Mouse (Mus musculus): ENCODE results near the gene Gm10715. TPM values are rescaled to one million over a fixed set of nuclear protein-coding genes. Genes with fewer than 3 reads are reported as not detected.
"Not testable (repeated sequence)": the region's sequence is repeated elsewhere in the genome, so short reads cannot be mapped to it uniquely, and the experiment has no call there.

Gm10715 gene
- total RNA-seq, 1 experiment, result not detected

GRCm38 (mm10) chr9:3022316-3023008 is 14.2 kb upstream of the Gm10715 start:
- H3K36me3 ChIP-seq (ENCODE audit: control insufficient read depth, insufficient read depth, low read length, poor library complexity, severe bottlenecking); in situ Hi-C loops (cut with MboI; ENCODE audit: low sequenced_read_pairs in 2 of 2, unreplicated experiment in 2 of 2); H3K4me1 ChIP-seq (ENCODE audit: control insufficient read depth in 2 of 2, insufficient read depth in 2 of 2, low read length in 2 of 2, poor library complexity in 1 of 2); DNase-seq (ENCODE audit: low read depth, low spot score); H3K9me3 ChIP-seq (ENCODE audit: control insufficient read depth, insufficient read depth, low read depth, low read length); H3K4me3 ChIP-seq (ENCODE audit: insufficient read depth in 1 of 2, low read depth in 1 of 2, low read length in 2 of 2, poor library complexity in 1 of 2, severe bottlenecking in 1 of 2); H3K27ac ChIP-seq (ENCODE audit: insufficient read depth, low read depth, low read length, poor library complexity, severe bottlenecking); H3K9ac ChIP-seq (ENCODE audit: insufficient read depth, low read depth, low read length, poor library complexity, severe bottlenecking): not testable (repeated sequence)

DNA sequence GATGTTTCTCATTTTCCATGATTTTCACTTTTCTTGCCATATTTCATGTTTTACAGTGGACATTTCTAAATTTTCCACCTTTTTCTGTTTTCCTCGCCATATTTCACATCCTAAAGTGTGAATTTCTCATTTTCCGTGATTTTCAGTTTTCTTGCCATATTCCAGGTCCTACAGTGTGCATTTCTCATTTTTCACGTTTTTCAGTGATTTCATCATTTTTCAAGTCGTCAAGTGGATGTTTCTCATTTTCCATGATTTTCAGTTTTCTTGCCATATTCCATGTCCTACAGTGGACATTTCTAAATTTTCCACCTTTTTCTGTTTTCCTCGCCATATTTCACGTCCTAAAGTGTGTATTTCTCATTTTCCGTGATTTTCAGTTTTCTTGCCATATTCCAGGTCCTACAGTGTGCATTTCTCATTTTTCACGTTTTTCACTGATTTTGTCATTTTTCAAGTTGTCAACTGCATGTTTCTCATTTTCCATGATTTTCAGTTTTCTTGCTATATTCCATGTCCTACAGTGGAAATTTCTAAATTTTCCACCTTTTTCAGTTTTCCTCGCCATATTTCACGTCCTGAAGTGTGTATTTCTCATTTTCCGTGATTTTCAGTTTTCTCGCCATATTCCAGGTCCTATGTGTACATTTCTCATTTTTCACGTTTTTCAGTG is 13.2 kb upstream of the Gm10715 start, which contains the start of gene Gm10718:
Gm10718 (plus strand) TSS at position 236 of the 673 bp plus-strand sequence.
- DNase-seq (ENCODE audit: low read depth, low spot score); H3K4me1 ChIP-seq (ENCODE audit: control insufficient read depth in 2 of 2, insufficient read depth in 2 of 2, low read length in 2 of 2, poor library complexity in 1 of 2); H3K9ac ChIP-seq (ENCODE audit: insufficient read depth, low read depth, low read length, poor library complexity, severe bottlenecking); H3K27ac ChIP-seq (ENCODE audit: insufficient read depth, low read depth, low read length, poor library complexity, severe bottlenecking); H3K4me3 ChIP-seq (ENCODE audit: insufficient read depth in 1 of 2, low read depth in 1 of 2, low read length in 2 of 2, poor library complexity in 1 of 2, severe bottlenecking in 1 of 2); in situ Hi-C loops (cut with MboI; ENCODE audit: low sequenced_read_pairs in 2 of 2, unreplicated experiment in 2 of 2); H3K36me3 ChIP-seq (ENCODE audit: control insufficient read depth, insufficient read depth, low read length, poor library complexity, severe bottlenecking); H3K9me3 ChIP-seq (ENCODE audit: control insufficient read depth, insufficient read depth, low read depth, low read length): not testable (repeated sequence)

GRCm38 (mm10) chr9:3023985-3024648 is 12.6 kb upstream of the Gm10715 start:
- DNase-seq (ENCODE audit: low read depth, low spot score); H3K4me3 ChIP-seq (ENCODE audit: insufficient read depth in 1 of 2, low read depth in 1 of 2, low read length in 2 of 2, poor library complexity in 1 of 2, severe bottlenecking in 1 of 2); H3K9me3 ChIP-seq (ENCODE audit: control insufficient read depth, insufficient read depth, low read depth, low read length); H3K36me3 ChIP-seq (ENCODE audit: control insufficient read depth, insufficient read depth, low read length, poor library complexity, severe bottlenecking); in situ Hi-C loops (cut with MboI; ENCODE audit: low sequenced_read_pairs in 2 of 2, unreplicated experiment in 2 of 2); H3K4me1 ChIP-seq (ENCODE audit: control insufficient read depth in 2 of 2, insufficient read depth in 2 of 2, low read length in 2 of 2, poor library complexity in 1 of 2); H3K9ac ChIP-seq (ENCODE audit: insufficient read depth, low read depth, low read length, poor library complexity, severe bottlenecking); H3K27ac ChIP-seq (ENCODE audit: insufficient read depth, low read depth, low read length, poor library complexity, severe bottlenecking): not testable (repeated sequence)

DNA sequence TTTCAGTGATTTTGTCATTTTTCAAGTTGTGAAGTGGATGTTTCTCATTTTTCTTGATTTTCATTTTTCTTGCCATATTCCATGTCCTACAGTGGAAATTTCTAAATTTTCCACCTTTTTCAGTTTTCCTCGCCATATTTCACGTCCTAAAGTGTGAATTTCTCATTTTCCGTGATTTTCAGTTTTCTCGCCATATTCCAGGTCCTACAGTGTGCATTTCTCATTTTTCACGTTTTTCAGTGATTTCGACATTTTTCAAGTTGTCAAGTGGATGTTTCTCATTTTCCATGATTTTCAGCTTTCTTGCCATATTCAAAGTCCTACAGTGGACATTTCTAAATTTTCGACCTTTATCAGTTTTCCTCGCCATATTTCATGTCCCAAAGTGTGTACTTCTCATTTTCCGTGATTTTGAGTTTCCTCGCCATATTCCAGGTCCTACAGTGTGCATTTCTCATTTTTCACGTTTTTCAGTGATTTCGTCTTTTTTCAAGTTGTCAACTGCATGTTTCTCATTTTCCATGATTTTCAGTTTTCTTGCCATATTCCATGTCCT is 11.7 kb upstream of the Gm10715 start, which contains the start of gene Gm10717:
Gm10717 (plus strand) TSS at position 506 of the 556 bp plus-strand sequence.
- H3K9me3 ChIP-seq (ENCODE audit: control insufficient read depth, insufficient read depth, low read depth, low read length); H3K4me3 ChIP-seq (ENCODE audit: insufficient read depth in 1 of 2, low read depth in 1 of 2, low read length in 2 of 2, poor library complexity in 1 of 2, severe bottlenecking in 1 of 2); H3K36me3 ChIP-seq (ENCODE audit: control insufficient read depth, insufficient read depth, low read length, poor library complexity, severe bottlenecking); DNase-seq (ENCODE audit: low read depth, low spot score); H3K9ac ChIP-seq (ENCODE audit: insufficient read depth, low read depth, low read length, poor library complexity, severe bottlenecking); H3K4me1 ChIP-seq (ENCODE audit: control insufficient read depth in 2 of 2, insufficient read depth in 2 of 2, low read length in 2 of 2, poor library complexity in 1 of 2); in situ Hi-C loops (cut with MboI; ENCODE audit: low sequenced_read_pairs in 2 of 2, unreplicated experiment in 2 of 2); H3K27ac ChIP-seq (ENCODE audit: insufficient read depth, low read depth, low read length, poor library complexity, severe bottlenecking): not testable (repeated sequence)

DNA sequence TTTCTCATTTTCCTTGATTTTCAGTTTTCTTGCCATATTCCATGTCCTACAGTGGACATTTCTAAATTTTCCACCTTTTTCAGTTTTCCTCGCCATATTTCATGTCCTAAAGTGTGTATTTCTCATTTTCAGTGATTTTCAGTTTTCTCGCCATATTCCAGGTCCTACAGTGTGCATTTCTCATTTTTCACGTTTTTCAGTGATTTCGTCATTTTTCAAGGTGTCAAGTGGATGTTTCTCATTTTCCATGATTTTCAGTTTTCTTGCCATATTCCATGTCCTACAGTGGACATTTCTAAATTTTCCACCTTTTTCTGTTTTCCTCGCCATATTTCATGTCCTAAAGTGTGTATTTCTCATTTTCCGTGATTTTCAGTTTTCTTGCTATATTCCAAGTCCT is 11.0 kb upstream of the Gm10715 start:
- H3K36me3 ChIP-seq (ENCODE audit: control insufficient read depth, insufficient read depth, low read length, poor library complexity, severe bottlenecking); H3K4me1 ChIP-seq (ENCODE audit: control insufficient read depth in 2 of 2, insufficient read depth in 2 of 2, low read length in 2 of 2, poor library complexity in 1 of 2); in situ Hi-C loops (cut with MboI; ENCODE audit: low sequenced_read_pairs in 2 of 2, unreplicated experiment in 2 of 2); H3K27ac ChIP-seq (ENCODE audit: insufficient read depth, low read depth, low read length, poor library complexity, severe bottlenecking); DNase-seq (ENCODE audit: low read depth, low spot score); H3K9me3 ChIP-seq (ENCODE audit: control insufficient read depth, insufficient read depth, low read depth, low read length); H3K9ac ChIP-seq (ENCODE audit: insufficient read depth, low read depth, low read length, poor library complexity, severe bottlenecking); H3K4me3 ChIP-seq (ENCODE audit: insufficient read depth in 1 of 2, low read depth in 1 of 2, low read length in 2 of 2, poor library complexity in 1 of 2, severe bottlenecking in 1 of 2): not testable (repeated sequence)

DNA sequence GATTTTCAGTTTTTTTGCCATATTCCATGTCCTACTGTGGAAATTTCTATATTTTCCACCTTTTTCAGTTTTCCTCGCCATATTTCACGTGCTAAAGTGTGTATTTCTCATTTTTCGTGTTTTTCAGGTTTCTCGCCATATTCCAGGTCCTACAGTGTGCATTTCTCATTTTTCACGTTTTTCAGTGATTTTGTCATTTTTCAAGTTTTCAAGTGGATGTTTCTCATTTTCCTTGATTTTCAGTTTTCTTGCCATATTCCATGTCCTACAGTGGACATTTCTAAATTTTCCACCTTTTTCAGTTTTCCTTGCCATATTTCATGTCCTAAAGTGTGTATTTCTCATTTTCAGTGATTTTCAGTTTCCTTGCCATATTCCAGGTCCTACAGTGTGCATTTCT is 10.5 kb upstream of the Gm10715 start:
- H3K27ac ChIP-seq (ENCODE audit: insufficient read depth, low read depth, low read length, poor library complexity, severe bottlenecking); H3K36me3 ChIP-seq (ENCODE audit: control insufficient read depth, insufficient read depth, low read length, poor library complexity, severe bottlenecking); H3K9me3 ChIP-seq (ENCODE audit: control insufficient read depth, insufficient read depth, low read depth, low read length); in situ Hi-C loops (cut with MboI; ENCODE audit: low sequenced_read_pairs in 2 of 2, unreplicated experiment in 2 of 2); H3K9ac ChIP-seq (ENCODE audit: insufficient read depth, low read depth, low read length, poor library complexity, severe bottlenecking); H3K4me1 ChIP-seq (ENCODE audit: control insufficient read depth in 2 of 2, insufficient read depth in 2 of 2, low read length in 2 of 2, poor library complexity in 1 of 2); H3K4me3 ChIP-seq (ENCODE audit: insufficient read depth in 1 of 2, low read depth in 1 of 2, low read length in 2 of 2, poor library complexity in 1 of 2, severe bottlenecking in 1 of 2); DNase-seq (ENCODE audit: low read depth, low spot score): not testable (repeated sequence)

DNA sequence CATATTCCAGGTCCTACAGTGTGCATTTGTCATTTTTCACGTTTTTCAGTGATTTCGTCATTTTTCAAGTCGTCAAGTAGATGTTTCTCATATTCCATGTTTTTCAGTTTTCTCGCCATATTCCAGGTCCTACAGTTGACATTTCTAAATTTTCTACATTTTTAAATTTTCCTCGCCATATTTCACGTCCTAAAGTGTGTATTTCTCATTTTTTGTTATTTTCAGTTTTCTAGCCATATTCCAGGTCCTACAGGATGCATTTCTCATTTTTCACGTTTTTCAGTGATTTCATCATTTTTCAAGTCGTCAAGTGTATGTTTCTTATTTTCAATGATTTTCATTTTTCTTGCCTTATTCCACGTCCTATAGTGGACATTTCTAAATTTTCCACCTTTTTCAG is 9.9 kb upstream of the Gm10715 start:
- DNase-seq (ENCODE audit: low read depth, low spot score); H3K4me1 ChIP-seq (ENCODE audit: control insufficient read depth in 2 of 2, insufficient read depth in 2 of 2, low read length in 2 of 2, poor library complexity in 1 of 2); H3K9me3 ChIP-seq (ENCODE audit: control insufficient read depth, insufficient read depth, low read depth, low read length); H3K27ac ChIP-seq (ENCODE audit: insufficient read depth, low read depth, low read length, poor library complexity, severe bottlenecking); H3K9ac ChIP-seq (ENCODE audit: insufficient read depth, low read depth, low read length, poor library complexity, severe bottlenecking); H3K4me3 ChIP-seq (ENCODE audit: insufficient read depth in 1 of 2, low read depth in 1 of 2, low read length in 2 of 2, poor library complexity in 1 of 2, severe bottlenecking in 1 of 2); in situ Hi-C loops (cut with MboI; ENCODE audit: low sequenced_read_pairs in 2 of 2, unreplicated experiment in 2 of 2); H3K36me3 ChIP-seq (ENCODE audit: control insufficient read depth, insufficient read depth, low read length, poor library complexity, severe bottlenecking): not testable (repeated sequence)

DNA sequence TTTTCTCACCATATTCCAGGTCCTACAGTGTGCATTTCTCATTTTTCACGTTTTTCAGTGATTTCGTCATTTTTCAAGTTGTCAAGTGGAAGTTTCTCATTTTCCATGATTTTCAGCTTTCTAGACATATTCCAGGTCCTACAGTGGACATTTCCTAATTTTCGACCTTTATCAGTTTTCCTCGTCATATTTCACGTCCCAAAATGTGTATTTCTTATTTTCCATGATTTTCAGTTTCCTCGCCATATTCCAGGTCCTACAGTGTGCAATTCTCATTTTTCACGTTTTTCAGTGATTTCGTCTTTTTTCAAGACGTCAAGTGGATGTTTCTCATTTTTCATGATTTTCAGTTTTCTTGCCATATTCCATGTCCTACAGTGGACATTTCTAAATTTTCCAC is 9.5 kb upstream of the Gm10715 start:
- H3K9me3 ChIP-seq (ENCODE audit: control insufficient read depth, insufficient read depth, low read depth, low read length); H3K36me3 ChIP-seq (ENCODE audit: control insufficient read depth, insufficient read depth, low read length, poor library complexity, severe bottlenecking); DNase-seq (ENCODE audit: low read depth, low spot score); H3K27ac ChIP-seq (ENCODE audit: insufficient read depth, low read depth, low read length, poor library complexity, severe bottlenecking); H3K4me3 ChIP-seq (ENCODE audit: insufficient read depth in 1 of 2, low read depth in 1 of 2, low read length in 2 of 2, poor library complexity in 1 of 2, severe bottlenecking in 1 of 2); in situ Hi-C loops (cut with MboI; ENCODE audit: low sequenced_read_pairs in 2 of 2, unreplicated experiment in 2 of 2); H3K4me1 ChIP-seq (ENCODE audit: control insufficient read depth in 2 of 2, insufficient read depth in 2 of 2, low read length in 2 of 2, poor library complexity in 1 of 2); H3K9ac ChIP-seq (ENCODE audit: insufficient read depth, low read depth, low read length, poor library complexity, severe bottlenecking): not testable (repeated sequence)

All from ES-E14 (cell line).